Mouse (Mus musculus): ENCODE measurements around the gene 2700049A03Rik.

DNA sequence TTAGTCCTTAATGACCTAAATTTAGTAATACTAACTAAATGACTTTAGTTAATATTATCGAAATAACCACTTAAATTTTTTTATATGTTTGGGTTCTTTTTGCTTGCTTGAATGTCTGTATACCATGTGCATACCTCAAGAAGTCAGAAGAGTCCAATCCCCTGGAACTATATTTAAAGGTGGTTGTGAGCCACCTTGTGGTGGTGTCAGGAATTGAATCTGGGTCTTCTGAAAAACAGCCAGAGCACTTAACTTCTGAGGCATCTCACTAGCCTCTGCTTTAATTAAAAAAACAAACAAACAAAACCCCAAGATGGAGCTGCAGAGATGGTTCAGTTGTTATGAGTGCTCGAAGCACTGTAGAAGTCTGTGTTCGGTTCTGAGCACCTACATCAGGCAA lies 11.0 kb downstream of the 2700049A03Rik start:
- TF ChIP-seq CTCF (conservative IDR thresholded peaks at IDR 0.05; ENCODE audit: insufficient read depth, insufficient read length, low read depth, low read length) (0 out of 2 replicates have a peak, but pooled peaks have one; percentile 10), POLR2A (IDR thresholded peaks at IDR 0.05; ENCODE audit: low read depth, low read length) (no peak)

All from kidney, adult 2 months (tissue).